Mouse (Mus musculus) stomach, embryonic 15.5 days (tissue): ENCODE data around the gene Tor1b. TPM values are rescaled to one million over a fixed set of nuclear protein-coding genes. Genes with fewer than 3 reads are reported as not detected.
"Not testable (repeated sequence)": the region's sequence is repeated elsewhere in the genome, so short reads cannot be mapped to it uniquely, and the experiment has no call there.

Source experiments
- ATAC-seq: fragments of 200-750 bp; cut with Nextera tagmentation; 2 replicates; pipeline ENCODE4 v1.8.0; 2017; ENCODE audit warnings: low read depth, moderate number of reproducible peaks, moderate TSS enrichment; ENCODE audit not compliant: insufficient read depth, low FRiP score
- H3K27ac ChIP-seq: fragments of 300-500 bp; sonication (generic); 2 replicates; pipeline ENCODE4 v1.5.1; 2015; ENCODE audit warnings: mild to moderate bottlenecking, inconsistent platforms
- H3K27me3 ChIP-seq: fragments of 300-500 bp; sonication (generic); replicated peaks from 2 replicates; pipeline ENCODE4 v1.6.1; 2015; ENCODE audit warnings: inconsistent platforms
- H3K36me3 ChIP-seq: fragments of 300-500 bp; sonication (generic); 2 replicates; pipeline ENCODE4 v1.6.1; 2015; ENCODE audit warnings: inconsistent platforms
- H3K4me1 ChIP-seq: fragments of 300-500 bp; sonication (generic); 2 replicates; pipeline ENCODE4 v1.6.1; 2015; ENCODE audit warnings: inconsistent platforms
- H3K4me2 ChIP-seq: fragments of 300-500 bp; sonication (generic); 2 replicates; pipeline ENCODE4 v1.6.1; 2015; ENCODE audit warnings: mild to moderate bottlenecking, inconsistent platforms
- H3K4me3 ChIP-seq: fragments of 300-500 bp; sonication (generic); replicated peaks from 2 replicates; pipeline ENCODE4 v1.5.1; 2015; ENCODE audit warnings: inconsistent platforms
- H3K9ac ChIP-seq: fragments of 300-500 bp; sonication (generic); 2 replicates; pipeline ENCODE4 v1.6.1; 2015; ENCODE audit warnings: inconsistent platforms
- H3K9me3 ChIP-seq: fragments of 300-500 bp; sonication (generic); 2 replicates; pipeline ENCODE4 v1.6.1; 2016; ENCODE audit warnings: inconsistent platforms
- WGBS: fragments of 180-500 bp; shearing (Covaris S2); methylation state at CpG from one replicate; pipeline ENCODE4 v1.1.7; 2015; 5-methylcytosine and 5-hydroxymethylcytosine counted together
- polyA plus RNA-seq: library from polyadenylated mRNA; unstranded; fragments of >200 nt; fragmentation: Nextera tagmentation; extraction: Ambion mirVana; gene quantifications from 2 replicates; pipeline ENCODE4 v1.2.1, GENCODE M21; 2015

Gene Tor1b
- polyA plus RNA-seq = 30.6 and 31.1 TPM in 2 replicates

GRCm38 (mm10) chr2:30952824-30953490 is at the start of gene Tor1b:
TSS of gene Tor1b (plus strand) at chr2:30952959.
- Histone ChIP-seq H3K9ac (peak within 1 kb of the TSS; percentile 72), H3K4me1 (peaks cover 21% of the 10 kb centered on the region), H3K27me3 (no peaks in the 10 kb centered on the region), H3K27ac (peak within 1 kb of the TSS; percentile 85), H3K36me3 (peaks cover 17% of the 10 kb centered on the region), H3K4me2 (peak within 1 kb of the TSS; percentile 65), H3K4me3 (peak within 1 kb of the TSS; percentile 74), H3K9me3 (no peaks in the 10 kb centered on the region)
- ATAC-seq = peak; percentile 85
- under 1% methylated on average over 60 of the region's 60 CpGs for WGBS

DNA sequence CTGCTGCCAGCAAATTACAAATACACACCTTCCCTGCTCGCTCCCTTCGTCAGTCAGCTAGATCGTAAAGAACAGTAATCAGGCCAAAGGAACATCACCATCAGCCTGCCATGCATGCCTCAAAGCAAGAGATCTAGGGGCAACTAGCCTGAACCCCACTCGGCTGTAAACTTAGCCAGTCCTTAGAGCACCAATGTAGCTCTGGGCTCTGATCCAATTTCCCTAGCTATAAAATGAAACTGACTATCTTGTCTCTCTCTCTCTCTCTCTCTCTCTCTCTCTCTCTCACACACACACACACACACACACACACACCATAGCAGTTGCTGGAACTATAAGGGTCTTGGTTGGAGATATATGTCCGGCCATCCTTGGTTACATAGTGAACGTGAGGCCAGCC is 48.5 kb upstream of the Tor1b start:
- Histone ChIP-seq H3K9me3 (no peaks in the 10 kb centered on the region), H3K9ac (no peak overlapping the region), H3K27me3 (0 out of 2 replicates have a peak, but pooled peaks cover 2% of the 10 kb centered on the region), H3K4me3 (no peak overlapping the region), H3K4me2 (no peak overlapping the region), H3K4me1 (peaks cover 14% of the 10 kb centered on the region), H3K27ac (no peak overlapping the region), H3K36me3 (no peaks in the 10 kb centered on the region)
- 69% methylated on average over 6 of the region's 6 CpGs for WGBS
- ATAC-seq = no peak

DNA sequence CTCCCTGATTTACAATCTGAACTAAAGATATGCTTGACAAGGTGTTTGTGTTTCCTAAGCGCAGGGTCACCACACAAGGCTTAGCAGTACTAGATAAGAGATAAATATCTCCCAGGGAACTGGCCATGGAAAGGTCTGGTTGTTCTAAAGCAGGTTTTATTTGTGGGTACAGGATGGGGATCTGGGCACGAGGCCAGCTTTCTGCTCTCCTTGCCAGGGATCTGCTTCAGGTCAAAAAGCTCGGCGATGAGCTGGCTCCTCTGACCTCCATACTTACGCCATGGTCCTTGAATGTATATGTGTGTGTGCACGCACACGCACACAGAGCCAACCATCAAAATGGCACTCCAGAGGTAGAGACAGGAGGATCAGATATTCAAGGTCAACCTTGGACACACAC is 47.8 kb upstream of the Tor1b start:
- 70% methylated on average over 7 of the region's 7 CpGs for WGBS

GRCm38 (mm10) chr2:30905906-30906305 is 46.9 kb upstream of the Tor1b start:
- peaks cover 14% of the 10 kb centered on the region for H3K4me1 ChIP-seq
- no peak overlapping the region for H3K4me2 ChIP-seq
- H3K4me3 ChIP-seq = no peak overlapping the region
- H3K27me3 ChIP-seq = 0 out of 2 replicates have a peak, but pooled peaks cover 2% of the 10 kb centered on the region
- no peaks in the 10 kb centered on the region for H3K36me3 ChIP-seq
- no peak for ATAC-seq
- H3K27ac ChIP-seq = no peak overlapping the region
- no peaks in the 10 kb centered on the region for H3K9me3 ChIP-seq
- WGBS = 64% methylated on average over 8 of the region's 8 CpGs
- no peak overlapping the region for H3K9ac ChIP-seq

More for the DNA sequence above, 47.8 kb upstream of the Tor1b start:
- no peak overlapping the region for H3K4me2 ChIP-seq
- no peak for ATAC-seq
- H3K9me3 ChIP-seq = no peaks in the 10 kb centered on the region
- no peak overlapping the region for H3K4me3 ChIP-seq
- H3K4me1 ChIP-seq = peaks cover 14% of the 10 kb centered on the region
- H3K27me3 ChIP-seq = 0 out of 2 replicates have a peak, but pooled peaks cover 2% of the 10 kb centered on the region
- no peak overlapping the region for H3K9ac ChIP-seq
- no peaks in the 10 kb centered on the region for H3K36me3 ChIP-seq
- H3K27ac ChIP-seq = no peak overlapping the region

DNA sequence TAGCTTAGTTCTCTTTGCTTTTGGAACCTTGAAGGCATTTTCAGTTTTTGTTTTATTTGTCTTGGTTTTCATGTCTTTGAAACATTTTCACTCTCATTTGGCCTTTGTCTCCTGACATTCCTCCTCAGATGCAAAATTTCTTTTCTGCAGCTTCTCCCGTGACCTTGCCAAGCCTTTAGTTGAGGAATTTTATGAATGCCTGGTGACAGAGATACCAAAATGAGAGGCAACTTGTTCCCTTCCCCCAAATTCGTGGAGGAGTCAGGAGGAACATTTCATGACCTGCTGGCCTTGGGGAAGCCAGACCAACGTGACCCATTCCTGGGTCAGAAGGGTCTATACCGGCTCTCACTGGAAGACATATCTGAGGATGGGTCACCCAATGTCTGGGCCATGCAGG is 46.1 kb upstream of the Tor1b start:
- H3K27ac ChIP-seq = no peak overlapping the region
- H3K4me2 ChIP-seq = no peak overlapping the region
- H3K9ac ChIP-seq = no peak overlapping the region
- H3K27me3 ChIP-seq = 0 out of 2 replicates have a peak, but pooled peaks cover 2% of the 10 kb centered on the region
- H3K4me1 ChIP-seq = peaks cover 14% of the 10 kb centered on the region
- no peaks in the 10 kb centered on the region for H3K36me3 ChIP-seq
- 63% methylated on average over 4 of the region's 4 CpGs for WGBS
- H3K4me3 ChIP-seq = no peak overlapping the region
- no peak for ATAC-seq
- H3K9me3 ChIP-seq = no peaks in the 10 kb centered on the region

GRCm38 (mm10) chr2:30912291-30912773 is 40.4 kb upstream of the Tor1b start:
- 31% methylated on average over 4 of the region's 4 CpGs for WGBS
- Histone ChIP-seq H3K36me3 (no peaks in the 10 kb centered on the region), H3K9ac (no peak overlapping the region), H3K4me1 (peaks cover 6% of the 10 kb centered on the region; the same call in 1 of the 2 replicates), H3K4me3 (no peak overlapping the region), H3K27me3 (no peaks in the 10 kb centered on the region), H3K27ac (0 out of 2 replicates have a peak overlapping the region, but pooled peaks have one; percentile 40), H3K4me2 (no peak overlapping the region), H3K9me3 (no peaks in the 10 kb centered on the region)
- ATAC-seq = no peak

DNA sequence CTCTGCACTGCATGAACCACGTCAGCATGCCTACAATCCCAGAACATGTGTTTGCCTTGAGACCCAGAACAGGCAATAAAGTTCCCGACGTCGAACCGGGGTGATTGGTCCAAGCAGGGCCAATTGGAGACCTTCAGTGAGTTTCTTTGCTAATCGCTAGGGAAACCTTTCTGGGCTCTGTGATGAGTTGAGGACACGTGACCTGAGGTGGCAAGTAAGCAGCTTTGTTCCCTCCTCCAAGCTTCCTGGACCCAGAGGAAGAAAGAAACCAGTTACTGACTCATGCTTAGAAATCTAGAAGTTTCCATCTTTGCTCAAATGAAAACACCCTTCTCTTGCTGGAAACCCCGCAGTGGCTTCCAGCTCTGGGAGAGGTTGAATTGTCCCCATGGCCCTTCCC is 39.7 kb upstream of the Tor1b start:
- WGBS = 80% methylated on average over 8 of the region's 8 CpGs
- Histone ChIP-seq H3K4me1 (peaks cover 6% of the 10 kb centered on the region; the same call in 1 of the 2 replicates), H3K27ac (no peak overlapping the region), H3K27me3 (no peaks in the 10 kb centered on the region), H3K4me2 (no peak overlapping the region), H3K36me3 (no peaks in the 10 kb centered on the region), H3K9ac (no peak overlapping the region), H3K9me3 (no peaks in the 10 kb centered on the region), H3K4me3 (no peak overlapping the region)
- ATAC-seq = no peak

DNA sequence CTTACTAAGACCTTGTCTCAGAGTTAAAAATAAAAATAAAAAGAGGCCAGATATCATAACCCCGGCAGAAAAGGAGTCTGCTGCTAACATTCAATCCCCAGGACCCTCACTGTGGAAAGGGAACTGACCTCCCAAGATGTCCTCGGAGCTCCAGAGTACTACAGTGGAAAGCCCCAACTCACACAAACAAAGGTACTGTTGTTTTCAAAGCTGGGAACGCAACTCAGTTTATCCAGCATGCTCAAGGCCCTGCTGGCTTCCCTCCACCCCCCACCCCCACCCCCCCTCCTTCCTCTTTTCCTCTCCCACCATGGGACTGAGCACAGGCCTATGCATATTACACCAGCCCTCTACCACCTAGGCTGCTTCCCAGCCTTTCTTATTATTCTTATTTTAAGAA is 37.9 kb upstream of the Tor1b start:
- no peaks in the 10 kb centered on the region for H3K36me3 ChIP-seq
- H3K4me1 ChIP-seq = peaks cover 14% of the 10 kb centered on the region; the same call in 1 of the 2 replicates
- no peak overlapping the region for H3K4me2 ChIP-seq
- 51% methylated on average over 3 of the region's 3 CpGs for WGBS
- no peak for ATAC-seq
- no peaks in the 10 kb centered on the region for H3K27me3 ChIP-seq
- no peak overlapping the region for H3K27ac ChIP-seq
- H3K9me3 ChIP-seq = no peaks in the 10 kb centered on the region
- no peak overlapping the region for H3K4me3 ChIP-seq
- no peak overlapping the region for H3K9ac ChIP-seq

DNA sequence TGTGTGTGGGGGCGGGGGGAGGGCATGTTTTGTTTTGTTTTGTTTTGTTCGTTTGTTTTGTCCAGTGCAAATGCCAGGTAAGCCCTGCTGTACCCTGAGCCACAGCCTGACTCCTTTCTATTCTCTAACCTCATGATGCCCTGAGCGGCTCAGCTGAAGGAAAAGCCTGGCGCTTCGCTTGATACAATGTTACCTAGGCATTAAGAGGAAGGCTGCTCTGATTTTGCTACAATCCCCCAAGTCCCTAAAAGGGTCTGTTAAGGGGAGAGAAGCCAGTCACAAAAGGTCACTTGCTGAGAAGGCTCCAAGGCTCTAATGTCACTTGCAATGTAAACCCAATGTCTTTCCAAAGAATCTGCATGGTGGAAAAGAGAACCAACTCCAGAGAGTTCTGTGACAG is 37.4 kb upstream of the Tor1b start:
- no peaks in the 10 kb centered on the region for H3K36me3 ChIP-seq
- 82% methylated on average over 5 of the region's 5 CpGs for WGBS
- no peak for ATAC-seq

GRCm38 (mm10) chr2:30915933-30916332 is 36.8 kb upstream of the Tor1b start:
- not testable (repeated sequence) for H3K36me3 ChIP-seq, H3K9me3 ChIP-seq, H3K27me3 ChIP-seq, H3K27ac ChIP-seq, H3K4me3 ChIP-seq, H3K4me2 ChIP-seq, H3K9ac ChIP-seq, ATAC-seq
- 73% methylated on average over 6 of the region's 6 CpGs for WGBS
- peaks cover 14% of the 10 kb centered on the region; the same call in 1 of the 2 replicates for H3K4me1 ChIP-seq

More for the DNA sequence above, 37.4 kb upstream of the Tor1b start:
- no peak overlapping the region for H3K4me2 ChIP-seq
- H3K27me3 ChIP-seq = no peaks in the 10 kb centered on the region
- no peak overlapping the region for H3K27ac ChIP-seq
- H3K9me3 ChIP-seq = no peaks in the 10 kb centered on the region
- peaks cover 14% of the 10 kb centered on the region; the same call in 1 of the 2 replicates for H3K4me1 ChIP-seq
- no peak overlapping the region for H3K4me3 ChIP-seq
- H3K9ac ChIP-seq = no peak overlapping the region

DNA sequence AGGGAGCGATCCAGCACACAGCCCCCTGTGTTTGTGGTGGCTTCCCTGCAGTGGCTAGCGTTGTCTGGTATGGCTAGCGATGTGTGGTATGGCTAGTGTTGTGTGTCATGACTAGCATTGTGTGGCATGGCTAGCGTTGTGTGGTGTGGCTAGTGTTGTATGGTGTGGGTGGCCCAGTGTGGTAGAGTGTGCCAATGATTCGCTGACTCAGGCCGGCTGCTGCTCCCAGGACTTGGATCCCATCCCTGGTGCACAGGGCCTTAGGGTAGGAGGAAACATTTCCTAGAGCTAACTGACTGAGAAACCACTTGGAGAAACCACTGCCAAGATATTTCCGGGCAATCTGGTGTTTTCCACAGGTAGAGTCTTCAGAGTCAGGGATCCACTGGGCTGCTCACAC is 35.1 kb upstream of the Tor1b start:
- Histone ChIP-seq H3K9ac (no peak overlapping the region), H3K4me2 (no peak overlapping the region), H3K36me3 (no peaks in the 10 kb centered on the region), H3K9me3 (no peaks in the 10 kb centered on the region), H3K27me3 (no peaks in the 10 kb centered on the region), H3K4me1 (peaks cover 11% of the 10 kb centered on the region; the same call in 1 of the 2 replicates), H3K4me3 (no peak overlapping the region), H3K27ac (no peak overlapping the region)
- no peak for ATAC-seq
- WGBS = 87% methylated on average over 7 of the region's 7 CpGs

DNA sequence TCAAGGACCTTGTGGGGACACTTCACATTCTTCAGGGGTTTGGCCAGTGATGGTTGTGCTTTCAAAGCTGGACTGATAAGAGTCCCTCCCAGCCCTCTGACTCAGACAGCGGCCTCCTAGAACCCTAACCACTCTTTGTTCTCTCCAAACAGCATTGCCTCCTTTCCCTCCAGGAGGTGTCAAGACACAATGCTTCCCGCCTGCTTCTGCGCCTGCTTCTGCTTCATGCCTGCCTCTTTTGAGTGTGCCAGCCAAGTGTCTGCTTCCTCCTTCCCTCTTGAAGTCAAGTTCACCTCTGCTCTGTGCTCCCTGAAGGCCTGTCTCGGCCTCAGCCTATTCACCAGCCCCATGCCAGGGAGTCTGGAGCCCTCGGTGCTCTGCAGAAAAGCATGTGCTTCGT is 34.6 kb upstream of the Tor1b start:
- no peak for ATAC-seq
- Histone ChIP-seq H3K4me3 (no peak overlapping the region), H3K4me2 (no peak overlapping the region), H3K9me3 (no peaks in the 10 kb centered on the region), H3K36me3 (no peaks in the 10 kb centered on the region), H3K4me1 (peaks cover 8% of the 10 kb centered on the region; the same call in 1 of the 2 replicates), H3K27me3 (no peaks in the 10 kb centered on the region), H3K27ac (peak overlapping the region; percentile 52; the same call in 1 of the 2 replicates), H3K9ac (no peak overlapping the region)
- WGBS = 62% methylated on average over 6 of the region's 6 CpGs
